In the genomic region with DNA sequence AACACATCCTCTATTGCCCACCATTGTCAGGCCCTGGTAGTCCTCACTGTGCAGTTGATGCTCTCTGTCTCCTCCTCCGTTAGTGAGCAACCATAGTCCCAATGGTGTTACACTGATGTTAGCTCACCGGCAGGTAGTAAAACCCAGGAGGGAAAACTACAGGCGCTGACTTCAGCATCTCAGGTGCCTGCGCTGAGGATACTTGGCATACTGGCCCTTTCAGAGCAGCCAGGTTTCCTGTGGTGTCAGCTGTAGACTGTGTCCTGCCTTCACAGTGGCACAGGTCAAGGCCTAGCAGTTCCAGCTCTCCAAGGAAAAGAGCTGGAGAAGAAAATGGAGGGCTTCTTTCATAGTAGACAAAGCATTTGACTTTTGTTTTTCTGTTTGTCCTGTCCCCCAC, we compare ENCODE assay signal across 11 mouse cellular contexts. TPM values are rescaled to one million over a fixed set of nuclear protein-coding genes. Genes with fewer than 3 reads are reported as not detected.
"Had no signal": no experiment of that assay in that cellular context is flagged by ENCODE, and none has a peak within 500 bp of the region (broad histone marks: within the 10 kb centered on the region; RNA-seq: fewer than 3 reads in every experiment).

No protein-coding gene starts in this region.

- H3K27ac ChIP-seq: left cerebral cortex, adult 2 months; limb, embryonic 15.5 days; liver, embryonic 14.5 days; midbrain, embryonic 13.5 days; stomach, embryonic 15.5 days had no signal

- DNase-seq: kidney, postnatal 25 days; lung, adult 18-20 months; right cerebral cortex, postnatal 14 days; thymus, adult 2 months; thymus, postnatal 25 days had no signal

- H3K4me3 ChIP-seq: left cerebral cortex, adult 2 months; limb, embryonic 15.5 days; midbrain, embryonic 13.5 days; stomach, embryonic 15.5 days had no signal

RNA-seq across cellular contexts. Expression of a gene that starts 45.3 kb away (rescaled TPM):
- total RNA-seq: layer of hippocampus, postnatal 25 days had no signal
